Mouse (Mus musculus) gastrocnemius, postnatal 14 days (tissue): ENCODE data around the gene Gna14. TPM values are rescaled to one million over a fixed set of nuclear protein-coding genes. Genes with fewer than 3 reads are reported as not detected.

Experiments
- DNase-seq: peaks from one replicate; pipeline ENCODE4 v3.0.0; 2021; ENCODE audit warnings: mixed read lengths
- intact Hi-C: fragments of 180-260 bp; cut with DNase I; formaldehyde crosslinking; loops from one replicate; pipeline ENCODE4 v1.15.1; 2025; ENCODE audit warnings: low total_unique reads
- total RNA-seq, 2 experiments: library from RNA; stranded (reverse); gene quantifications; 2 replicates each; pipeline ENCODE4 v1.2.3; 2021

Gna14 gene
- total RNA-seq, 2 experiments from 2014 or later, result 0.55 to 1.0 TPM

GRCm38 (mm10) chr19:16447832-16448621 lies 12.5 kb downstream of the Gna14 start:
- DNase-seq, result no peak
- intact Hi-C loops, result no loop called here

GRCm38 (mm10) chr19:16448796-16449195 lies 13.2 kb downstream of the Gna14 start:
- intact Hi-C loops, result no loop called here
- DNase-seq, result no peak

- no peak for DNase-seq
- intact Hi-C loops, result no loop called here
Observed at GRCm38 (mm10) chr19:16450824-16451223, 15.3 kb downstream of the Gna14 start.

GRCm38 (mm10) chr19:16456181-16456580 lies 20.6 kb downstream of the Gna14 start:
- intact Hi-C loops, result no loop called here
- no peak for DNase-seq

GRCm38 (mm10) chr19:16457127-16457526 lies 21.6 kb downstream of the Gna14 start:
- no peak for DNase-seq
- intact Hi-C loops, result no loop called here

GRCm38 (mm10) chr19:16459317-16459716 lies 23.8 kb downstream of the Gna14 start:
- intact Hi-C loops, result no loop called here
- DNase-seq, result no peak

GRCm38 (mm10) chr19:16460292-16460691 lies 24.7 kb downstream of the Gna14 start:
- intact Hi-C loops, result no loop called here
- no peak for DNase-seq

- intact Hi-C loops, result no loop called here
- no peak for DNase-seq
Observed at GRCm38 (mm10) chr19:16460831-16461230, 25.3 kb downstream of the Gna14 start.

- intact Hi-C loops, result no loop called here
- DNase-seq, result no peak
Observed at GRCm38 (mm10) chr19:16462461-16462860, 26.9 kb downstream of the Gna14 start.

- DNase-seq, result no peak
- intact Hi-C loops, result no loop called here
Observed at GRCm38 (mm10) chr19:16464730-16465129, 29.2 kb downstream of the Gna14 start.

GRCm38 (mm10) chr19:16468756-16469374 lies 33.3 kb downstream of the Gna14 start:
- no peak for DNase-seq
- intact Hi-C loops, result no loop called here

GRCm38 (mm10) chr19:16472655-16473054 lies 37.1 kb downstream of the Gna14 start:
- DNase-seq, result no peak
- intact Hi-C loops, result no loop called here

GRCm38 (mm10) chr19:16477314-16477946 lies 41.9 kb downstream of the Gna14 start:
- no peak for DNase-seq

GRCm38 (mm10) chr19:16478186-16478607 lies 42.6 kb downstream of the Gna14 start:
- intact Hi-C loops, result no loop called here
- DNase-seq, result no peak

More at GRCm38 (mm10) chr19:16477314-16477946, 41.9 kb downstream of the Gna14 start:
- intact Hi-C loops, result no loop called here

- intact Hi-C loops, result no loop called here
Observed at GRCm38 (mm10) chr19:16482047-16482446, 46.5 kb downstream of the Gna14 start.

GRCm38 (mm10) chr19:16484237-16484636 lies 48.7 kb downstream of the Gna14 start:
- DNase-seq, result no peak
- intact Hi-C loops, result no loop called here

More at GRCm38 (mm10) chr19:16482047-16482446, 46.5 kb downstream of the Gna14 start:
- DNase-seq, result no peak

GRCm38 (mm10) chr19:16484671-16485070 lies 49.1 kb downstream of the Gna14 start:
- intact Hi-C loops, result no loop called here

GRCm38 (mm10) chr19:16490756-16491155 lies 55.2 kb downstream of the Gna14 start:
- no peak for DNase-seq
- intact Hi-C loops, result no loop called here

More at GRCm38 (mm10) chr19:16484671-16485070, 49.1 kb downstream of the Gna14 start:
- DNase-seq, result no peak

GRCm38 (mm10) chr19:16491497-16491896 lies 55.9 kb downstream of the Gna14 start:
- no peak for DNase-seq
- intact Hi-C loops, result no loop called here

GRCm38 (mm10) chr19:16492453-16492852 lies 56.9 kb downstream of the Gna14 start:
- no peak for DNase-seq
- intact Hi-C loops, result no loop called here
